Mouse (Mus musculus) heart, postnatal 0 days (tissue): ENCODE measurements at regions not wholly inside any gene's neighbourhood (a gene's known extent, or its start where the extent isn't known, plus 50 kb on each side); places are given as distances from the start of the nearest gene placed in this dataset.

ENCODE experiments used
- ATAC-seq: fragments of 200-750 bp; cut with Nextera tagmentation; 2 replicates; pipeline ENCODE4 v1.8.0; 2017; ENCODE audit warnings: low read depth, moderate number of reproducible peaks, moderate library complexity; ENCODE audit not compliant: insufficient read depth
- DNase-seq: peaks from one replicate; pipeline ENCODE4 v3.0.0-alpha.2; 2016; ENCODE audit warnings: low spot score
- H3K27ac ChIP-seq: fragments of 300-500 bp; sonication (generic); 2 replicates; pipeline ENCODE4 v1.5.1; 2014; ENCODE audit warnings: low read depth, mild to moderate bottlenecking
- H3K27me3 ChIP-seq: fragments of 300-500 bp; sonication (generic); 2 replicates; pipeline ENCODE4 v1.6.1; 2014; ENCODE audit warnings: low read length, mixed read lengths; ENCODE audit not compliant: control insufficient read depth, insufficient read depth
- H3K36me3 ChIP-seq: fragments of 300-500 bp; sonication (generic); replicated peaks from 2 replicates; pipeline ENCODE4 v1.6.1; 2014; ENCODE audit warnings: low read length, mixed read lengths; ENCODE audit not compliant: control insufficient read depth, insufficient read depth
- H3K4me1 ChIP-seq: fragments of 300-500 bp; sonication (generic); 2 replicates; pipeline ENCODE4 v1.6.1; 2014; ENCODE audit warnings: antibody characterized with exemption; ENCODE audit not compliant: control insufficient read depth, insufficient read depth
- H3K4me2 ChIP-seq: fragments of 300-500 bp; sonication (generic); 2 replicates; pipeline ENCODE4 v1.6.1; 2014; ENCODE audit warnings: low read depth, mild to moderate bottlenecking, low read length, moderate library complexity
- H3K4me3 ChIP-seq: fragments of 300-500 bp; sonication (generic); 2 replicates; pipeline ENCODE4 v1.5.1; 2014; ENCODE audit warnings: low read depth, low read length
- H3K9ac ChIP-seq: fragments of 300-500 bp; sonication (generic); replicated peaks from 2 replicates; pipeline ENCODE4 v1.6.1; 2014; ENCODE audit warnings: low read depth, low read length, mixed read lengths
- H3K9me3 ChIP-seq: fragments of 300-500 bp; sonication (generic); replicated peaks from 2 replicates; pipeline ENCODE4 v1.6.1; 2016; ENCODE audit warnings: low read length; ENCODE audit not compliant: control insufficient read depth
- CTCF ChIP-seq: IDR thresholded peaks from 2 replicates; pipeline ENCODE4 v1.5.1; 2016; ENCODE audit warnings: antibody characterized with exemption, control low read depth, low read depth
- EP300 ChIP-seq: IDR thresholded peaks from 2 replicates; pipeline ENCODE4 v1.6.1; 2016; ENCODE audit warnings: antibody characterized with exemption, low read depth
- WGBS: fragments of 180-500 bp; shearing (Covaris S2); extraction: QIAGEN DNeasy Blood & Tissue Kit; methylation state at CpG from one replicate; pipeline ENCODE4 v1.1.7; 2014; 5-methylcytosine and 5-hydroxymethylcytosine counted together

GRCm38 (mm10) chr11:45256019-45256418, 595.8 kb upstream of the Clint1 start:
- H3K9me3 ChIP-seq = peaks cover 5% of the 10 kb centered on the region; the same call in 1 of the 2 replicates
- H3K4me1 ChIP-seq = no peaks in the 10 kb centered on the region
- no peaks in the 10 kb centered on the region for H3K36me3 ChIP-seq
- TF ChIP-seq EP300 = no peak
- no peak for TF ChIP-seq CTCF
- H3K4me3 ChIP-seq = no peak overlapping the region
- H3K9ac ChIP-seq = no peak overlapping the region
- no peak overlapping the region for H3K4me2 ChIP-seq
- DNase-seq = no peak
- H3K27ac ChIP-seq = no peak overlapping the region
- no peak for ATAC-seq
- H3K27me3 ChIP-seq = no peaks in the 10 kb centered on the region

- Histone ChIP-seq H3K4me2 (no peak overlapping the region), H3K27ac (no peak overlapping the region), H3K4me3 (no peak overlapping the region), H3K9me3 (no peaks in the 10 kb centered on the region), H3K4me1 (no peaks in the 10 kb centered on the region), H3K27me3 (no peaks in the 10 kb centered on the region), H3K36me3 (no peaks in the 10 kb centered on the region), H3K9ac (no peak overlapping the region)
- ATAC-seq (no peak), DNase-seq (no peak)
- TF ChIP-seq EP300 (no peak), CTCF (no peak)
- WGBS = 75% methylated on average over 7 of the region's 7 CpGs
Measured at GRCm38 (mm10) chr11:45262198-45262597, 589.7 kb upstream of the Clint1 start.

- DNase-seq = no peak
- no peak overlapping the region for H3K4me3 ChIP-seq
- H3K27ac ChIP-seq = 0 out of 2 replicates have a peak overlapping the region, but pooled peaks have one; percentile 2
- H3K4me2 ChIP-seq = no peak overlapping the region
- no peak for TF ChIP-seq CTCF
- TF ChIP-seq EP300 = no peak
- H3K9ac ChIP-seq = no peak overlapping the region
- no peaks in the 10 kb centered on the region for H3K27me3 ChIP-seq
- 57% methylated on average over 3 of the region's 3 CpGs for WGBS
- no peaks in the 10 kb centered on the region for H3K9me3 ChIP-seq
- H3K4me1 ChIP-seq = no peaks in the 10 kb centered on the region
- ATAC-seq = no peak
- H3K36me3 ChIP-seq = no peaks in the 10 kb centered on the region
Measured at GRCm38 (mm10) chr11:45264001-45264400, 587.9 kb upstream of the Clint1 start.

GRCm38 (mm10) chr11:45265171-45265988, 586.5 kb upstream of the Clint1 start:
- WGBS = 66% methylated on average over 17 of the region's 17 CpGs
- Histone ChIP-seq H3K4me3 (no peak overlapping the region), H3K36me3 (no peaks in the 10 kb centered on the region), H3K27me3 (no peaks in the 10 kb centered on the region), H3K9me3 (no peaks in the 10 kb centered on the region), H3K4me1 (no peaks in the 10 kb centered on the region), H3K9ac (no peak overlapping the region), H3K27ac (peak overlapping the region; percentile 57), H3K4me2 (no peak overlapping the region)
- no peak for DNase-seq
- no peak for ATAC-seq
- TF ChIP-seq CTCF (no peak), EP300 (no peak)

DNA sequence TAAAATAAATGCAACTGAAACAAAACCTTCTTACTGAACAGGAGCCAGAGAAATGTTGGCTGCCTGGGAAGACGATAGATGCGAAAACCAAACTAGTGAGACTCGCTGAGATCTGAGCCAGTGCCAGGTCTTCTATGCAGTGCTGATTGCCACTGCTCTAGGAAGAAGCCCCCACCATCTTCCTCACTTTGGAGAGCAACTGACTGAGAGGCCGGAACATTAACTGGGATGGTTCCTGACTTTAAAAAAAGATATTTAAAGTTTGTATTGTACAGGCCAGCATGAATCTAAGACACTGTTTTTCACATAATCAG, 585.9 kb upstream of the Clint1 start:
- DNase-seq = no peak
- Histone ChIP-seq H3K27ac (0 out of 2 replicates have a peak overlapping the region, but pooled peaks have one; percentile 57), H3K9ac (no peak overlapping the region), H3K36me3 (no peaks in the 10 kb centered on the region), H3K4me2 (no peak overlapping the region), H3K9me3 (no peaks in the 10 kb centered on the region), H3K27me3 (no peaks in the 10 kb centered on the region), H3K4me1 (no peaks in the 10 kb centered on the region), H3K4me3 (no peak overlapping the region)
- TF ChIP-seq EP300 (no peak), CTCF (no peak)
- ATAC-seq = no peak
- WGBS = 62% methylated on average over 4 of the region's 4 CpGs

GRCm38 (mm10) chr11:45269215-45269614, 582.6 kb upstream of the Clint1 start:
- ATAC-seq (0 out of 2 replicates have a peak, but pooled peaks have one; percentile 30), DNase-seq (no peak)
- Histone ChIP-seq H3K4me2 (no peak overlapping the region), H3K27ac (no peak overlapping the region), H3K27me3 (no peaks in the 10 kb centered on the region), H3K9ac (no peak overlapping the region), H3K4me1 (no peaks in the 10 kb centered on the region), H3K36me3 (no peaks in the 10 kb centered on the region), H3K4me3 (no peak overlapping the region), H3K9me3 (no peaks in the 10 kb centered on the region)
- 26% methylated on average over 5 of the region's 5 CpGs for whole genome bisulfite sequencing
- TF ChIP-seq CTCF = no peak
- TF ChIP-seq EP300 = no peak
